In the genomic region with DNA sequence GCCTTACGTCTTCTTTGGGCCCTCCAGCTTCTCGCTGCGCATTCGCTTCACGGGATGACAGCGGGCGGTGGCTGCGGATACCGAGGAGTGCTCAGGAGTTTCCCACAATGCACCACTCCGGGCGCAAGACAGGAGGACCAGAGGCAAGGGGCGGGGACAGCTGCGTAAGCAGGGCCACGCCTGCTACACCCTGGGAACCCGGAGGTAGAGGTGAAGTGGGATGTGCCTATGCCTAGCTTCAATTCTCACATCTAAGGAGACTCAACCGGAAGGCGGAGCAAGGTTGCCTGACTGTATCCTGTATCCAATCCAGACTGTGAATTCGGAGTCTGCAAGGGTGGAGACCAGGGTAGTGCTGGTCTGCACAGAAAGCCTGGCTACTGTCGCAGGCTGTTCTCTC, we compare ENCODE assay signal across 7 mouse cellular contexts. TPM values are rescaled to one million over a fixed set of nuclear protein-coding genes. Genes with fewer than 3 reads are reported as not detected.
DNase-seq lines count a peak whose midpoint lies in the region; ATAC-seq and TF ChIP-seq lines count a peak whose summit lies in the region.

A gene (minus strand): TSS at position 182 of the 400 bp plus-strand sequence.

- no peaks in the 10 kb centered on the region for H3K36me3 ChIP-seq in kidney, adult 2 months (ENCODE audit: control insufficient read depth, insufficient read depth, low read length)
- H3K36me3 ChIP-seq in limb, embryonic 11.5 days (ENCODE audit: control insufficient read depth, insufficient read depth, low read length) = no peaks in the 10 kb centered on the region; the same call in 1 of the 2 replicates
- peaks cover 42% of the 10 kb centered on the region for H3K36me3 ChIP-seq in midbrain, postnatal 0 days (ENCODE audit: insufficient read depth, low read length)

- H3K27ac ChIP-seq in kidney, adult 2 months (ENCODE audit: insufficient read depth, low read depth, low read length) = no peak within 1 kb of the TSS
- no peak within 1 kb of the TSS; the same call in 1 of the 2 replicates for H3K27ac ChIP-seq in limb, embryonic 11.5 days (replicated peaks; ENCODE audit: low read depth, low read length)
- peak within 1 kb of the TSS; percentile 81 for H3K27ac ChIP-seq in midbrain, postnatal 0 days (ENCODE audit: low read depth, low read length)

- no peaks in the 10 kb centered on the region for H3K9me3 ChIP-seq in limb, embryonic 11.5 days (ENCODE audit: control insufficient read depth, low read length)
- no peaks in the 10 kb centered on the region for H3K9me3 ChIP-seq in midbrain, postnatal 0 days (ENCODE audit: low read length)

- H3K4me1 ChIP-seq in kidney, adult 2 months (ENCODE audit: control insufficient read depth, insufficient read depth, low read length) = peaks cover 12% of the 10 kb centered on the region
- peaks cover 5% of the 10 kb centered on the region for H3K4me1 ChIP-seq in limb, embryonic 11.5 days (ENCODE audit: control insufficient read depth, insufficient read depth, low read length)
- H3K4me1 ChIP-seq in midbrain, postnatal 0 days (ENCODE audit: insufficient read depth, low read length) = peaks cover 18% of the 10 kb centered on the region

- TF ChIP-seq CTCF in kidney, adult 2 months (conservative IDR thresholded peaks at IDR 0.05; ENCODE audit: insufficient read depth, insufficient read length, low read depth, low read length) = no peak
- peak; percentile 14 for TF ChIP-seq CTCF in midbrain, postnatal 0 days (IDR thresholded peaks at IDR 0.05)

- H3K27me3 ChIP-seq in kidney, adult 2 months (replicated peaks; ENCODE audit: control insufficient read depth, insufficient read depth, low read length) = no peaks in the 10 kb centered on the region
- H3K27me3 ChIP-seq in limb, embryonic 11.5 days (ENCODE audit: control insufficient read depth, insufficient read depth, low read length) = no peaks in the 10 kb centered on the region
- no peaks in the 10 kb centered on the region for H3K27me3 ChIP-seq in midbrain, postnatal 0 days (ENCODE audit: insufficient read depth, low read length)

- TF ChIP-seq POLR2A in kidney, adult 2 months (IDR thresholded peaks at IDR 0.05; ENCODE audit: low read depth, low read length) = no peak

- intact Hi-C loops in gastrocnemius, postnatal 14 days (cut with DNase I; ENCODE audit: low total_unique reads) = no loop called here

- peak; percentile 74; the same call in 1 of the 2 replicates for ATAC-seq in limb, embryonic 11.5 days (ENCODE audit: insufficient number of reproducible peaks, low FRiP score, low TSS enrichment, low read depth)
- peak; percentile 61 for ATAC-seq in midbrain, postnatal 0 days (ENCODE audit: low FRiP score)

- no peak within 1 kb of the TSS for H3K4me3 ChIP-seq in kidney, adult 2 months (ENCODE audit: insufficient read depth, low read depth, low read length)
- H3K4me3 ChIP-seq in limb, embryonic 11.5 days (ENCODE audit: low read depth, low read length) = peak within 1 kb of the TSS; percentile 34
- peak within 1 kb of the TSS; percentile 57 for H3K4me3 ChIP-seq in midbrain, postnatal 0 days (ENCODE audit: low read depth, low read length)

- H3K4me2 ChIP-seq in limb, embryonic 11.5 days (ENCODE audit: low read depth, severe bottlenecking) = peak within 1 kb of the TSS; percentile 50
- H3K4me2 ChIP-seq in midbrain, postnatal 0 days (ENCODE audit: low read depth, low read length, poor library complexity, severe bottlenecking) = peak within 1 kb of the TSS; percentile 85

- H3K9ac ChIP-seq in limb, embryonic 11.5 days (ENCODE audit: low read length) = 0 out of 2 replicates have a peak within 1 kb of the TSS, but pooled peaks have one; percentile 27
- peak within 1 kb of the TSS; percentile 82 for H3K9ac ChIP-seq in midbrain, postnatal 0 days (replicated peaks; ENCODE audit: low read length, poor library complexity, severe bottlenecking)

- WGBS in kidney, adult 2 months = 13% methylated on average over 19 of the region's 19 CpGs
- 3% methylated on average over 19 of the region's 19 CpGs for WGBS in limb, embryonic 11.5 days
- 1% methylated on average over 19 of the region's 19 CpGs for WGBS in midbrain, postnatal 0 days

- peak; percentile 93 for DNase-seq in ZHBTc4 (ENCODE audit: low read depth, low spot score)
- peak; percentile 94 for DNase-seq in cerebellum, adult 9-10 months
- peak; percentile 85 to 86 for DNase-seq in frontal cortex, postnatal 10 days (ENCODE audit: low spot score in 2 of 2)
- DNase-seq in kidney, adult 2 months = peak; percentile 59
- peak; percentile 79 for DNase-seq in limb, embryonic 11.5 days (ENCODE audit: low spot score)
- DNase-seq in midbrain, postnatal 0 days (ENCODE audit: low spot score) = peak; percentile 89
- DNase-seq in gastrocnemius, postnatal 14 days = no peak

RNA-seq across cellular contexts. Expression of the gene that starts here (rescaled TPM):
- polyA plus RNA-seq in kidney, adult 2 months (2012; rRNA removed) = 0.98 and 1.3 TPM in 2 replicates
- 2.7 and 3.2 TPM in 2 replicates for polyA plus RNA-seq in limb, embryonic 11.5 days (2014; fragmentation: Nextera tagmentation; extraction: Ambion mirVana)
- 167 and 195 TPM in 2 replicates for total RNA-seq in midbrain, postnatal 0 days (2014; rRNA removed)
- 194 and 233 TPM in 2 replicates for polyA plus RNA-seq in midbrain, postnatal 0 days (2015; fragmentation: Nextera tagmentation; extraction: Ambion mirVana)
- under 1 TPM; 0.47 to 0.82 TPM for total RNA-seq in gastrocnemius, postnatal 14 days (2021)

Comparison
In these comparisons a context has a peak if more than half of its experiments do, and no peak if none do; other contexts are left out.
1. RNA of the gene that starts here (total RNA-seq): 167 to 195 TPM in midbrain, postnatal 0 days; 0.47 to 0.82 TPM in gastrocnemius, postnatal 14 days; every median in the first group is over 10 times any median in the second.
2. RNA of the gene that starts here (polyA plus RNA-seq): 194 to 233 TPM in midbrain, postnatal 0 days; 2.7 to 3.2 TPM in limb, embryonic 11.5 days and 0.98 to 1.3 TPM in kidney, adult 2 months; every median in the first group is over 10 times any median in the second.